Mouse (Mus musculus) hindbrain, embryonic 14.5 days (tissue): ENCODE results near the gene Enthd1. TPM values are rescaled to one million over a fixed set of nuclear protein-coding genes. Genes with fewer than 3 reads are reported as not detected.

ENCODE experiments used
- ATAC-seq: fragments of 200-750 bp; cut with Nextera tagmentation; 2 replicates; pipeline ENCODE4 v1.8.0; 2017; ENCODE audit warnings: moderate number of reproducible peaks, mild to moderate bottlenecking, moderate TSS enrichment, moderate library complexity; ENCODE audit not compliant: low FRiP score
- DNase-seq: peaks from one replicate; pipeline ENCODE4 v3.0.0-alpha.2; 2015; ENCODE audit warnings: low spot score
- H3K27ac ChIP-seq: fragments of 300-500 bp; sonication (generic); 2 replicates; pipeline ENCODE4 v1.5.1; 2014; ENCODE audit warnings: mild to moderate bottlenecking, moderate library complexity
- H3K27me3 ChIP-seq: fragments of 300-500 bp; sonication (generic); 2 replicates; pipeline ENCODE4 v1.6.1; 2014; ENCODE audit warnings: mild to moderate bottlenecking, low read length, mixed read lengths; ENCODE audit not compliant: control insufficient read depth, insufficient read depth
- H3K36me3 ChIP-seq: fragments of 300-500 bp; sonication (generic); replicated peaks from 2 replicates; pipeline ENCODE4 v1.6.1; 2014; ENCODE audit not compliant: control insufficient read depth, insufficient read depth
- H3K4me1 ChIP-seq: fragments of 300-500 bp; sonication (generic); replicated peaks from 2 replicates; pipeline ENCODE4 v1.6.1; 2014; ENCODE audit warnings: antibody characterized with exemption, low read length, mixed read lengths; ENCODE audit not compliant: control insufficient read depth, insufficient read depth
- H3K4me2 ChIP-seq: fragments of 300-500 bp; sonication (generic); replicated peaks from 2 replicates; pipeline ENCODE4 v1.6.1; 2014; ENCODE audit warnings: mild to moderate bottlenecking, moderate library complexity
- H3K4me3 ChIP-seq: fragments of 300-500 bp; sonication (generic); replicated peaks from 2 replicates; pipeline ENCODE4 v1.5.1; 2014; ENCODE audit warnings: mild to moderate bottlenecking, low read length
- H3K9ac ChIP-seq: fragments of 300-500 bp; sonication (generic); 2 replicates; pipeline ENCODE4 v1.6.1; 2014
- H3K9me3 ChIP-seq: fragments of 300-500 bp; sonication (generic); 2 replicates; pipeline ENCODE4 v1.6.1; 2016; ENCODE audit warnings: low read length; ENCODE audit not compliant: control insufficient read depth
- WGBS: fragments of 180-500 bp; shearing (Covaris S2); extraction: QIAGEN DNeasy Blood & Tissue Kit; methylation state at CpG from one replicate; pipeline ENCODE4 v1.1.7; 2014; 5-methylcytosine and 5-hydroxymethylcytosine counted together
- polyA plus RNA-seq: library from polyadenylated mRNA; unstranded; fragments of >200 nt; fragmentation: Nextera tagmentation; extraction: Ambion mirVana; gene quantifications from 2 replicates; pipeline ENCODE4 v1.2.1, GENCODE M21; 2014

Enthd1 gene
- polyA plus RNA-seq, 1 experiment from 2014 or later = not detected

DNA sequence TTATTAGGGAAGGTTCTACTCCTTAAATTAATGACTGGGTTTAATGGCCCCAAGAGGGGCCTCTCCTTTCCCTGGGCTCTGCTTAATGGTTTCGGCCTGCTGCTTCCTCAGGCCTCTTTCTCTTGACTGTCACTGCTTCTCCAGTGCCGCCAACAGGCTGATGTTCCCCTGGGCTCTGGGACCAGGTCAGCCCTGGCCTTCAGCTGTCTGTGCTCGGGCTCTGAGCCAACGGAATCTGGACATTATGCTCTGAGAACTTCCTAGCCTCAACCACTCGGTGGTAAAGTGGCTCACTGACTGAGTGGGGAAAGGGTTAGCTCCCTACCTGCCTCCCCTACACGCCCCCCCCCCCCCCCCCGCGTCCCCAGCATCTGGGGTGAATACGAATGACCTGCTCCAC, 147.9 kb downstream of the Enthd1 start:
- ATAC-seq (no peak), DNase-seq (no peak)
- no peaks in the 10 kb centered on the region for H3K36me3 ChIP-seq
- 67% methylated on average over 7 of the region's 9 CpGs for WGBS
- no peaks in the 10 kb centered on the region for H3K9me3 ChIP-seq
- no peaks in the 10 kb centered on the region for H3K4me1 ChIP-seq
- no peak overlapping the region for H3K4me2 ChIP-seq
- H3K4me3 ChIP-seq = no peak overlapping the region
- H3K9ac ChIP-seq = no peak overlapping the region
- no peaks in the 10 kb centered on the region for H3K27me3 ChIP-seq
- no peak overlapping the region for H3K27ac ChIP-seq

DNA sequence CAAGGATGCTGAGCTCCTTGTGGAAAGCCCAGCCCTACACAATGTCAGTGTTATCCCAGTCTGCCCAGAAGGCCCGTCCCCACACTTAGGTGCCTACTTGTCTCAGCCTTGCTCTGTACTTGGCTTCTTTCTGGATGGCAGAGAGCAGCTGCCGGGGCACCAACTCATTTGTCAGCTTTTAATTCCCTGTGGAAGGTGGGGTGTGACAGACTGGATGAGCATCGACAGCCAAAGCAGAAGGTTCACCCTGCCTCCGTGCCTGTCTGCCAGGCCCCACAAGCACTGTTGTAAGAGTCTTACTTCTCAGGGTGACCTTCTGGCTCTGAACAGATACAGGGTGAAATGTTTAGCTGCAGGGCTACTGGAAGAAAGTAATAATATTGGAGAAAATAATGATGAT, 149.8 kb downstream of the Enthd1 start:
- 53% methylated on average over 4 of the region's 4 CpGs for WGBS
- H3K36me3 ChIP-seq = no peaks in the 10 kb centered on the region
- no peaks in the 10 kb centered on the region for H3K9me3 ChIP-seq
- no peaks in the 10 kb centered on the region for H3K27me3 ChIP-seq
- DNase-seq (no peak), ATAC-seq (no peak)
- H3K4me3 ChIP-seq = no peak overlapping the region
- no peak overlapping the region for H3K4me2 ChIP-seq
- H3K4me1 ChIP-seq = no peaks in the 10 kb centered on the region
- no peak overlapping the region for H3K27ac ChIP-seq
- H3K9ac ChIP-seq = no peak overlapping the region

DNA sequence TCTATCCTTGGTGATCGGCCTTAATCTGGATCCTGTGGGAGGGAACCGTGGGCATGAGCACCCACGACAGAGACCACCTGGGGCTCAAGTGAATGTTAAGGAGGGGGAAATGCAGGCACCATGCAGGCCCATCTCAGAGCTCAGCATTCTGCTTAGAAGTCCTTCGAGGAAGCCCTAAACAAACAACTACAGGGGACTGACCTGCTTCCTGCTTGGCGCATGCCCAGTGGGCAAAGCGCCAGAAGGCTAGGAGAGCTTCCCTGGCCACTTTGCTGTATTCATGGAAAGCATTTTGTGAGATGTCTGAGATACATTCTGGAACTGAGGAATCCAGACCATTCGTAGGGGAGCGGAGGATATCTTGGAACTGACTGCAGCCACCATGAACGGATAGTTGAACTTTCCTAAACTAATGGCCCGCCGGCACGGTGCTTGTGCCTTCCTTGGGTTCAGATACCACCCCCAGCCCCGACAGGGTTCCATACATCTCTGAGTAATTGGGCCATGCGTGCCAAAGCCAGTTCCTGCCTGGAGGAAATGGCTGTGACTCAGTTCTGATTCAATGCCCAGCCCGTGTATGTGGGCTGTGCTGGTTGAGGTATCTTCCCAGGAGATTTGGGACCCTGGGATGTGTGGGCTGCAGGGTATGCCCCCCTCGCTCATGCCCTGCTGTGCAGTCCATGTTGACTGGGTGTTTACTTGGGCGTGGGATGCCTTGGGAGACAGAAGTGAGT, 150.8 kb downstream of the Enthd1 start:
- DNase-seq (no peak), ATAC-seq (no peak)
- H3K4me1 ChIP-seq = no peaks in the 10 kb centered on the region
- 81% methylated on average over 17 of the region's 17 CpGs for WGBS
- no peak overlapping the region for H3K9ac ChIP-seq
- H3K4me2 ChIP-seq = no peak overlapping the region
- no peaks in the 10 kb centered on the region for H3K9me3 ChIP-seq
- no peak overlapping the region for H3K4me3 ChIP-seq
- no peak overlapping the region for H3K27ac ChIP-seq
- H3K27me3 ChIP-seq = no peaks in the 10 kb centered on the region
- no peaks in the 10 kb centered on the region for H3K36me3 ChIP-seq

DNA sequence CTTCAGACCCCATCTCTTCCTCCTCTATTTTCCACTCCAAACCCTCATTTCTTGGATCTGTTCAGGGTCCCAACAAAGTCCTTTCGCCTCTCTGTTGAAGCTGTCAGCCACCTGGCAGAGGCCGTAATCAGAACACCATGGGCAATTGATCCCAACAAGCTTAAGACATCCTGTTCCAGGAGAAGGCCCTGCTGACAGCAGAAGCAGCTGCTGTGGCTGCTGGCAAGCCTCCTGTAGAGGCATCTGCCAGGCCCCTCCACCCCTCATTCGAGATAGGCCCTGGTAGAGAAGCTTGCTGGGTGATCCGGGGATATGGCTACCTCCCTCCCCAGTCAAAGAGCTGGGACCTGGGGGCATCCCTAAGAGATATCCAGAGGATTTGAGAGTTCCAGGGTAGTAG, 151.9 kb downstream of the Enthd1 start:
- 72% methylated on average over 4 of the region's 4 CpGs for WGBS
- Histone ChIP-seq H3K4me3 (no peak overlapping the region), H3K4me1 (no peaks in the 10 kb centered on the region), H3K4me2 (no peak overlapping the region), H3K27me3 (no peaks in the 10 kb centered on the region), H3K36me3 (no peaks in the 10 kb centered on the region), H3K27ac (no peak overlapping the region), H3K9me3 (no peaks in the 10 kb centered on the region), H3K9ac (no peak overlapping the region)
- no peak for DNase-seq
- ATAC-seq = no peak

DNA sequence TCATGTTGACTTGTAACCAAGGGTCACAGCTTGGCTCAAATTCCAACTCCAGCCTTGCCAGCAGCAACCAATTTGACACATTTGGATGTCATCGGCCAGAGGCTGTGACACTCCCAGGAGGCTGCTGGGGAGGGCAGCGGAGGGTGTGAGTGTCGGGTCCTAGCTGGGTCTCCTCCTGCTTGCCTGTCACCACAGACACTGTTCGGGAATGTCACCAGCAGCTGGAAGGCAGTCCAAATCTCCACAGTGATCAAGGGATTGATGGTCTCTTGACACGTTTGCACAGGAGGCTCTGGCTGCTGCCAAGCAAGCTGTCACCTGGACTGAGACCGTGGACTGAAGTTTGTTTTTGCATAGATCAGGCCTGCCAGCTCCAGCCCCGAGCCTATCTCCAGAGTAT, 154.3 kb downstream of the Enthd1 start:
- H3K4me2 ChIP-seq = no peak overlapping the region
- no peak for ATAC-seq
- WGBS = 57% methylated on average over 7 of the region's 7 CpGs
- H3K4me3 ChIP-seq = no peak overlapping the region
- no peaks in the 10 kb centered on the region for H3K9me3 ChIP-seq
- H3K4me1 ChIP-seq = no peaks in the 10 kb centered on the region
- no peak for DNase-seq
- no peaks in the 10 kb centered on the region for H3K27me3 ChIP-seq
- no peak overlapping the region for H3K9ac ChIP-seq
- H3K27ac ChIP-seq = no peak overlapping the region
- H3K36me3 ChIP-seq = no peaks in the 10 kb centered on the region

DNA sequence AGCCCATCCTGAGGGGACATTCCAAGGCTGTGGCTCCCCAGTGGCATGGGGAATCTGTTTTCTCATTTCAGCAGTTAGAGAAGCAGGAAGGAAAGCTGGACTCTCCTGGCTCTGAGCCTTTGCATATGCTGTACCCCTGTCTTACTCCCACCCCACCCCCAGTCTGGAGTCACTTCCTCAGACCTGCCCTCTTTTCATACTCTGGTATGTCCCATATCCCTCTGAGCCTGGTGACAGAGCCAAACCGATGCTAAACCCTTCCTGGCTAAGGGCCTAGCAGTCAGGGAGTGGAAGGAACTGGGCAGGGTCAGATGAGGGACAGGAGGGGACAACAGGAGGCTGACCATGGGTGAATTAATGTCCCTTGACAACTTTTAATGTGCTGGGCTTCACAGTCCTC, 157.1 kb downstream of the Enthd1 start:
- Histone ChIP-seq H3K36me3 (no peaks in the 10 kb centered on the region), H3K9ac (no peak overlapping the region), H3K4me1 (no peaks in the 10 kb centered on the region), H3K4me2 (no peak overlapping the region), H3K9me3 (no peaks in the 10 kb centered on the region), H3K27ac (no peak overlapping the region), H3K27me3 (no peaks in the 10 kb centered on the region), H3K4me3 (no peak overlapping the region)
- 47% methylated on average over 1 of the region's 1 CpGs for WGBS
- ATAC-seq (no peak), DNase-seq (no peak)

Other genes with a start within 250 kb of the Enthd1 start
- gene Grap2, start 7.4 kb upstream of the Enthd1 start, polyA plus RNA-seq = 0.23 and 0.26 TPM in 2 replicates
- 0.07 and 0.20 TPM in 2 replicates for gene Fam83f, start 106.7 kb upstream of the Enthd1 start, polyA plus RNA-seq
- gene Tnrc6b, start 146.2 kb upstream of the Enthd1 start, polyA plus RNA-seq = 19.0 and 27.9 TPM in 2 replicates